Mouse (Mus musculus) lung, adult 18-20 months (tissue): ENCODE measurements at regions not wholly inside any gene's neighbourhood (a gene's known extent, or its start where the extent isn't known, plus 50 kb on each side); places are given as distances from the start of the nearest gene placed in this dataset.
"Not testable (repeated sequence)": the region's sequence is repeated elsewhere in the genome, so short reads cannot be mapped to it uniquely, and the experiment has no call there.

Experiments
- DNase-seq, 2 experiments: peaks; one replicate each; pipeline ENCODE4 v3.0.0; 2022; ENCODE audit warnings: mixed read lengths in 2 of 2

DNA sequence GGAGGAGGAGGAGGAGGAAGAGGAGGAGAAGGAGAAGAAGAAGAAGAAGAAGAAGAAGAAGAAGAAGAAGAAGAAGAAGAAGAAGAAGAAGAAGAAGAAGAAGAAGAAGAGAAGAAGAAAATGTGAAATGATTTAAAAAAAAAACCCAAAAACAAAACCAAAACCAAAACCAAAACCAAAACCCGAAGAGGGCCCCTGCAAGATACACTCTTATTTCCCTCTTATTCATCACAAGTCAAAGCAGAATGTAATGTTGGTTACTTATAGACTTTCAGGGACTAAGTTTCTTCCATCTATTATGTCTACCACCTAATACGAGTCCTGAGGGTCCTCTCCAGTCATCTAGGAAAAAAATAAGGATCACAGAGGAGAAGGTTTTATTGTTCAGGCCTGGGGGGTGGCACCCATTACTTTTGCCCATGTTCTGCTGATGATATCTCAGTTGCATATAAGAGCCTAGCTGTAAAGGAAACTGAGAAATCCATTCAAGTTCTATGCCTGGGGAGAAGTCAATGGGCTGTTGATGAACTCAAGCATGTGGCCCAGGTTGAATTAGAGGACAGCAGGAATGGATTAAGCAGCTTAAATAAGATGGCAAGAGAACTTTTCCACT, 118.0 kb downstream of the Gm5426 start:
- no peak for DNase-seq

DNA sequence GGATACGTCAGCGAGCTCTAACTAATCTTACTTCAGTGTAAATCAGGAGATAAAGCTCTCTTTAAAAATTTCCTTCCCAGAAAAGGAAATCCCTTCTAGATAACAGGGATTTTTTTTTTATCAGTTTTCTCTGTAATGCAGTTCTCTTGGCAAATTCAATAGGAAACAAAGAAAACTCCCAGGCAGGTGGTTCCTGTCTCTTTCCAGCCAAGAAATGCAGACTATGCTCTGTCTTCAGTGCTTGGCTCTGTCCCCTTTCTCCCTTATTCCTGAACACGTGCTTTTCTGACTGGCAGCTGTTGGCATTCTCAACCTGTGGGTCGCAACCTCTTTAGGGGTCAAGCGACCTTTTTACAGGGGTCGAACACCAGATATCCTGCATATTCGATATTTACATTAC, 121.5 kb downstream of the Gm5426 start:
- DNase-seq: no peak

DNA sequence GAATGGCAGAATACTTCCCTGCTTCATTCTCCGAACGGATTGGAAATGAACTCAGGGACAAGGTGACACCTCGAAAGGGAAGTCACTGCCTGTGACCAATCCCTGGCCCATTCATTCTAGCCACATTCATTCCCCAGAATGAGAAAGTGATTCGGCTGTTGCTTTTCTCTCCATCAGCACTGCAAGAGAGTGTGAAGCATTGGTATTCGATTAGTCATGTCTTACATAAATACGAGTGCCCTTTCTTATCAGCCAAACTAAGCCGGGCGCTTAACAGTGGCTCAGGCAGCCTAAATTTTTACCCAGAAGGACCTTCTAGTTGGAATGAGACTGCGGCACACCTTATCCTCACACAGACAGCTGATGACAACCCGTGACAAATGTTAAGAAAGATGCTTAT, 122.8 kb downstream of the Gm5426 start:
- DNase-seq: no peak

DNA sequence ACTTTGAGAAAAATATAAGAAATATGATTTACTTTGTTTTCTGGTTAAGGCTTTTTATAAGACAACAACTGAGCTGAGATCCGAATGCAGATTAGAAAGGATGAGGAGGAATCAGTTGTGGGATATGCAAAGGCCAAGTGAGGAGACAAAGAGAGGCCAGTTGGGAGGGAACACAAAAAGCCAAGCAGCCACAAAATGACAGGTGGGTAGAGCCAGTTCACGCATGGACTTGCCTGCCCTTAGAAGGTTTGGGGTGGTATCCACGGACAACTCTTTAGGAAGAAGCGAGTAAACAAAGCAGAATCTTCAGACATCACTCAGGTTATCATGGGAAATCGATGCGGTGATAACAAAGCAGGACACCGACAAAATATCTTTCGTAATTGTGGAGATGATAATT, 123.2 kb downstream of the Gm5426 start:
- no peak for DNase-seq

DNA sequence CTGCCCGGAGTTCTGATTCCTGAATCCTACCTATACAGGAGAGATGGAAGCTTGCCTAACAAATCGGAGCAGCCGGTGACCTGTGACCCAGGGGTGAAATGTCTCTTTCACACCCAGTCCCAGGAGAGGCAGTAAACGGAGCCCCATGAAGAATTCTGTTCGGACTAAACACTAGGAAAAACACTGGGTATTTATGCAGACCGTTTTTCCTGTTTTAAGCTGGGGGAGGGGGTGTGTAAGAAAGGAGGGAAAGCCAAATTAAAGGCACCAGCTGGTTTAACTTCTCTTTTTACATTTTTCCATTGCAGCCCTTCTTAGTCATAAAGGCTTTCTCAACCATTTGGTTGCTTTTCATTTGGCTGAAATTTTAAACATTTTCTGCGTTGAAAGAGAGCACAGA, 127.1 kb downstream of the Gm5426 start:
- DNase-seq: peak; percentile 5 to 14

DNA sequence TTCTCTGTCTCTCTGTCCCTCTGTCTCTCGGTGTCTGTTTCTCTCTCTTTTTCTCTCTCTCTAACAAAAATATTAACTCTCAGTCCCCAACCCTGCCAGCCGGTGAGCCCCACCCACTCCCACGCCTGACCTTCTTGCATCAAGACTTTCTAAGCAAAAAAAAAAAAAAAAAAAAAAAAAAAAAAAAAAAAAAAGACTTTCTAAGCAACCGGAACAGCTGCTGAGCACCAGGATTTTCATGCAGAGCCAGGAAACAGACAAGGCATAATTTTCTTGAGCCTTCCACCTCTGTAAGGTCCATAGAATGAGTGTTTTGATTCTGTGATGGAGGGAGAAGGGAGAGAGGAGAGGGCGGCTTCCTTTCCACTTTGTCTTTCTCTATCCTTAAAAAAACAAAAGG, 128.0 kb downstream of the Gm5426 start:
- peak; percentile 18 to 23 for DNase-seq

DNA sequence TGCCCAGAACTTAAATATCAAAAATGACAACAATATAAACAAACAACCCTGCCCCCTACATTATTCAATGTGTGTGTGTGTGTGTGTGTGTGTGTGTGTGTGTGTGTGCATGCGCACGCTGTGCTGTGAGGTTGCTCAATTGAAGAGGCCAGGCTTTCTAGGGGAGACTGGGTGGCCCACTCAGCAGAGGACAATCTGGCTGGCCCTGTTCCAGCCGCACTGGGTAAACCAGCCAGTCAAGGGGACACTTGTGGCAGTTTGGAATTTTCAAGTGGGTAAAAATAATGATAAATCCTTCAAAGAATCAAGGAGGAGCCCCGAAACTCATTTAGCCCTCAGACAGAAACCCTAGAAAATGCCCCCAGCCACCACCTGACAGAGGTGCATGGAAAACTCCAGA, 128.5 kb downstream of the Gm5426 start:
- peak; percentile 37 to 50 for DNase-seq

DNA sequence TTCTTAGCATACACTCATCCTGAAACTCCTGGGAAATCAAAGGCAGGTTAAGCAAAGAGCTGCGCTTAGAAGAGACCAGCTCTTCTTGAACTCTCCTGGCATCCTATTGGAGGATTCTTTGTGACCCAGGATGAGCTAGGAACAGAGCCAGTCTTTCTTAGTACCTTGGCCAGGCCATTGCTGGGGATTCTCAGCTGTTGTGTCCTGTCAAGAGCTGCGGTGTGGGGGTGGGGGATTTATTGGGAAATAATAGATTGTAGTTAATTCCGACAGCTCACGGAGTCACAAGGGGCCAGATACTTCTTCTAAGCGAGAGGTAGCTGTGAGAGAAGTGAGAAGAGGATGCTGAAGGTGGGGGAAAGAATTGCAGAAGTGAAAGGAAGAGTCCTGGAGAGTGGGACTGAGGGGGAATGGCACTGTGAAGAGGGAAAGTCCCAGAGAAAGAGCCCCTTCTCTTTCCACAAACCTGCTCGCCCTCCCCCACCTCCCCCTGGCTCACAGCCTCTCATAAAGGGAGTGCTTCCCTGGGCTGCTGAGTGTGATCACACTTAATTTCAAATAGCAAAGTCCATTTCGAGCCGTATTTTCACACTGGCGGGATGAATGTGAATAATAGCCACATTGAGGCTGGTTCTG, 129.8 kb downstream of the Gm5426 start:
- peak; percentile 8 to 13 for DNase-seq

DNA sequence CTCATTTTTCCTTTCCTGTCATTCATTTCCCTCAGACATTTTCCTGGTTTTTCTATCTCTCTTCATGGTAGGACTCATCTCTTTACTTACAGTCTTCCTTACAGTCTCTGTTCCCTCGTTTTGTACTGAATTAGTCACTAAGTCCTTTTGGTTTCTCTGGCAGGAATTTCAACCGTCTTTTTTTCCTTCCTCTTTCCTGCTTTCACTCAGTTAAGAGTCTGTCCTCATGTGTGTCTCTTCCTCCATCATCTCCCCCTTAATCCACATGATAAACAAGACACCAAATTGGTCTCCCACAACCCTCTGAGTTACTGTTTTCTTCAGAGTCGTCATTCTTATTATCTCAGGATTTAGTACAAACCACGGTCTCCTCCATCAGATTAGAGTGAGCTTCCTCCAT, 131.2 kb downstream of the Gm5426 start:
- DNase-seq: no peak

DNA sequence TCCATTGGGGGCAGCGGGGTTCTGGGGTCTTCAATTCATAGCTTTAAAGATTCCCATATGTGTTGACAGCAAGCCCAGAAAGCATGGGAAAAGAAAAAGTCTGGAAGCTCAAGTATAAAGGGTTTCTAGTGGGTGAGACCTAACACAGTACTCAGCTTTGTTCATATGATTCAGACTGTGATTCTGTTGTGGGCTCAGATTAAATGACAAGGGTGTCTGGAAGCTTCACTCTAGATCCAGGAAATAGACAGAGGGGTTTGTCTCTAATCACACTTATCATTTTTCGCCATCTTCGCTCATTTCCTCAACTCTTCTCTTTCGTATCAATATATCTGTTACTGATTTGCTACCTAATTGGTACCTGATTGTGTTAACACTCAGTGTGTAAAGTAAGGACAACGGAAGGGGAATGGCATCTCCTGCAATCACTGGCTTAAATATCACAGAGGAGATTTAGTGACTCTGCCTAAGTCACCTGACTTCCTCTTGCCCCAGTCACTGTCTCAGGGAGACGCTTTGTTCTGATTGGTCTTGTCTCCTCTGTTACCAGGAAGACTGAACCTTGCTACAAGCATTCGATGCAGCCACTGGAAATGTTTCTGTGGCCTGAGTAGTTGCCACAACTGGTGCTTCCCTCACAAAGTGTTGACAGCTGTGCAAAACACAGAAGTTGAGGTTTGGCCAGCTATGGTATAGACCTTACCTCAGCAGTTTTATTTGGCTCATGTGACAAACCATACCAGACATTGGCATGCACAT, 137.4 kb downstream of the Gm5426 start:
- peak; percentile 47 to 53 for DNase-seq

DNA sequence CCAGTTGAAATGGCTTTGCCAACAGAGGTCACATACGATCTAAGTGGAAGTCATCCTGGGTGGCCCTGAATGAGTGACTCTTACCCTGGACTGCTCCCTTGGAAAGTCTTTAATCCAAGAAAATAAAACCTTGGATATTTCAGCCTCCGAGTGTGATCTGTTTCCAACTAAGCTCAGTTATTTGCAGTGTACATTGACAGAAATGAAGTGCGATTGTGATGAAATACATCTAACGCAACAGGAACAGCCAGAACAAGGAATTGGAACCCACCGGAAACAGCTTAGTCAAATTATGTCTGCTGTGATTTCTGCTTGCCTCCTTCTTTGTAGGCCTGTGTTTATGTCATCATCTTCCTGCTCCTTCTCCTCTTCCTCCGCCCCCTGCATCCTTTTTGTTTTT, 143.7 kb downstream of the Gm5426 start:
- DNase-seq: peak in 1 of 2 experiments; percentile 30

DNA sequence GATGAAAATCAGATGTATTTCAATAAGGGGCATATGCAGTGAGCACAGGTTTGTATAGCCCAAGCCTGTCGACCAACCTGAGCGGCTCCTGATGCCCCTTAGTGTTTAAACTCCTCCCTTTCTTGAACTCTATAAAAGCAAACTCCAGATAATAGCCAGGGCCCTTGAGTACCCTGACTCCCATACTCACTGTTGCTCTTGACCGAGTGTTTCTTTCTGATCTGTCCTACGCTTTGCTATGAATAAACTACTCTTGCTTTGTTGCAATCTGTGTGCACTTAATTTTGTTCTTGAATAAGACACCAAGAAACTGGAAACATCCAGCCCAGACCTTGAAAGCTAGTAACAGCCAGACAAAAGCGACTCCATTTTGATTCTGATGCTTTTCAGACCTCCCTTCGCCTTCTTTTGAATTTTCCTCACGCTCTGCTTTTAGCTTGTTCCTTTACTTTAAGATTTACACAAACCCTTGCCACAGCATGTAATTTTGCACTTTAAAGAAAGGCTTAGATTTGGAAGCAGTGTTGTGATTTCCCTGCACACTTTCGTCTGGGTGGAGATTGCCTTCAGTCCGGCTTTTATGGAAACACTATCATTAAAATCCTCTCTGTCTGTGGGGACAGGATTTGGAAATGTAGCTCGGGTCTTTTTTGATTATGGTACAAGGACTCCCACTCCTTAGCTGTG, 149.1 kb downstream of the Gm5426 start:
- DNase-seq: no peak

DNA sequence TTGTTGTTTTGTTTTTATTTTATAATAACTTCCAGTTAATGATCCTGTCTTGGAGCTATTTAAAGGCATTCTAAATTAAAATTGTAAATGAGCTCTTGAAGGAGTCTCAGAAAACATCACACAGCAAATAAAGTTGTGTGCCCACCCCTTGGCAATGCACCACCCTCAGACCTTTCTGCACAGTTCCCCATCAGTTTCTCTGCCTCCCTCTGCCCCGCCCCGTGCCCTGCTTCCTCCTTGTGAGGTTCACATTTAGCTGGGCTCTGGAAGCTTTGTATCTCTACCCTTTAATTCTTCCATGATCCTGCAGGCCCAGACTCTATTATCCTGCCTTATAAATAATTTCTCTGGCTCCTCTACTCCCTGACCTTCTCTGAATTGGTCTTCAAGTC, 149.7 kb downstream of the Gm5426 start:
- DNase-seq: peak; percentile 21 to 40

DNA sequence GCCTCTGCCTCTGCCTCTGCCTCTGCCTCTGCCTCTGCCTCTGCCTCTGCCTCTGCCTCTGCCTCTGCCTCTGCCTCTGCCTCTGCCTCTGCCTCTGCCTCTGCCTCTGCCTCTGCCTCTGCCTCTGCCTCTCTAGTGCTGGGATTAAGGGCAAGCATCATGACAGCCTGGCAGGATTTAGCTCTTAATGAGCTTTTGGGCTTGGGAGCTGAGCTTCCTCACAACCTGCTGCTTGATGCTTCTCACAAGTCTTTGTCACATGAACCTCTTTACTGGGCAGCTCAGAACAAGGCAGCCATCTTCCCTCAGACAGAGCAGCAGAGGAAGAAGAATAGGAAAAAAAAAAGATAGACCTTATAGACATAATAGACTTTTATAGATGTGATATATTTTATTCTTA, 152.6 kb downstream of the Gm5426 start:
- not testable (repeated sequence) for DNase-seq

DNA sequence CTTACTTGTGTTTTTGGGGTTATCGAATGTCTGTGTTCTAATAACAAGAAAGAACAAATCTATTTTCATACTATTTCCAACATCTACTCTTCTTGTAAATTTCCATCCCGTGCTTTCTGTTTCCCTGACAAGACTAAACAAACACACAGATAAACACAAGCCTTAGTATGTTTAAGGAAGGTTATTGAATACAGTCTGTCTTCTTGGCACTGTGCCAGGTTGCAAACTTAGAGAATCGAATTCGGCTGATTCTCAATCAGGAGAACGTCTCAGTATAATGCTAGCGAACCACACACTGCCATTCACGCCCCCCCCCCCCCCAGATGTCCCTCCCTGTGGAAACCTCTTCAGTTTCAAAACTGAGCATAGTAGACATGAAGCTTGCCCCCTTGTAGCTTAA, 157.2 kb downstream of the Gm5426 start:
- DNase-seq: no peak

DNA sequence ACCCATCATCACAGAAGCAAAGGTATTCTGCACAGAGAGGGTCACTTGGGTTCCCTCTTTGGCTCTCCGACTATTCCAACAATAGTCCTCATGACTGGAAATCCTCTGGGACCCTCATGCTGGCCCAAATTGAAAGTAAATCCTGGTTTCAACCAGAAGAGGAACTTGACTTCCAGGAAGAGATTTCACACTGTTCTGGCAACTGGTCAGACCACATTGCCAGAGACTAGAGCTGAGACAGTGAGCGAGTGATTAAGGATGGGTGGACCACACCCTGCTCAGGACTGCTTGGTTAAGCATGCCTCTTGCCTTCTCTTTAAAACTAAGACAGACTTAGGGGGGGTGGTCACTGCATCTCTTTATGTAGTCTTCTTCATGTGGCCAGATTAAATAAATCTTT, 158.3 kb downstream of the Gm5426 start:
- peak; percentile 58 to 61 for DNase-seq

DNA sequence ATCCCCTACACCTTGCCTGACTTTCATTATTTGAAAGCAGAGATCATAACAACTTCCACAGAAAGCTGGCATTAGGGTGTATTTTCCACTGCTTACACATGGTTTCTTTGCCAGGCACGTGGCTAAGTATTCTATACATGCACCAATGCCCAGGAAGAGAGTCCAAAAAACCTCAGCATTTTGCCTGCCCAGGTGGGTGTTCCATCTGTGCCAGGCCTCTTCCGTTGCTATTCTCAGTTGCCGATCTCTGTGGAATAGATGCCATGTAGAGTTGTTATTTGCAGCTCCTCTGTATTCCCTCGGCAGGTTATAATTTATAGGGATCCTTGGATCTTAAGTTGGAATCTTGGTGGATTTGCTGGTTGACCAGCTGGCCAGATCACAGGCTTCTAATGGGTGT, 161.3 kb downstream of the Gm5426 start:
- no peak for DNase-seq

DNA sequence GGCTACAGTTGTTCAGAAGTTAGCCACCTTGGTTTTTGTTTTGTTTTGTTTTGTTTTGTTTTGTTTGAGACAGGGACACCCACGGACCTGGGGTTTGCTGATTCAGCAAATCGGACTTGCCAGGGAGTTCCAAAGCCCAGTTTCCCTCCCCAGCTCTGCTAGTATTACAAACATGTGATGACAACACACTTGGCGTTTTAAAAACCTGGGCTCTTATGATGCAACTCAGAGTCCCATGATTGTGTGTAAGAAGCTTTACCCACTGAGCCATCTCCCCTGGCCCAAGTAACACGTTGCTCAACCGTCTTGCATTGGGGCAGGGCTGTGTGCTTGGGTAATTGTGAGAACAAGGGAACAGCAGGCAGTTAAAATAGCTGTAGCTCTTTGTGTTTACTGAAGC, 162.2 kb downstream of the Gm5426 start:
- DNase-seq: peak; percentile 33 to 51

DNA sequence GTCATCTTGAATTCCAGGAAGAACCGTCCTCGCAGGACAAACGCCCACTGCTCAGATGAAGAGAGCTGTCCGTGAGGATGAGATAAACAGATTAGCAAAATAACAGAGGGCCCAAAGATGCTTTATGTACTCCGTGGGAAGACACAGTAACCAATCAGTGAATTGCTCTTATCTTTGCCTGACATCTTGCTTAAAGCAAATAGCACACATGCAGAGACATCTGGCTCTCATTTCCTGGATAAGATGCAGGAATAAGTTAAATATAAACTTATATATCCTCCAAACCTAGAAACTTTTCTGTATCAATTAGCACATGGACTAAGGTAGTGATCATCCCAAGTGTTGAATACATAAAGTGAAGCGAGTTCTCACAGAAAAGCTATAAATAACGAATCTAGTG, 169.3 kb downstream of the Gm5426 start:
- DNase-seq: no peak

DNA sequence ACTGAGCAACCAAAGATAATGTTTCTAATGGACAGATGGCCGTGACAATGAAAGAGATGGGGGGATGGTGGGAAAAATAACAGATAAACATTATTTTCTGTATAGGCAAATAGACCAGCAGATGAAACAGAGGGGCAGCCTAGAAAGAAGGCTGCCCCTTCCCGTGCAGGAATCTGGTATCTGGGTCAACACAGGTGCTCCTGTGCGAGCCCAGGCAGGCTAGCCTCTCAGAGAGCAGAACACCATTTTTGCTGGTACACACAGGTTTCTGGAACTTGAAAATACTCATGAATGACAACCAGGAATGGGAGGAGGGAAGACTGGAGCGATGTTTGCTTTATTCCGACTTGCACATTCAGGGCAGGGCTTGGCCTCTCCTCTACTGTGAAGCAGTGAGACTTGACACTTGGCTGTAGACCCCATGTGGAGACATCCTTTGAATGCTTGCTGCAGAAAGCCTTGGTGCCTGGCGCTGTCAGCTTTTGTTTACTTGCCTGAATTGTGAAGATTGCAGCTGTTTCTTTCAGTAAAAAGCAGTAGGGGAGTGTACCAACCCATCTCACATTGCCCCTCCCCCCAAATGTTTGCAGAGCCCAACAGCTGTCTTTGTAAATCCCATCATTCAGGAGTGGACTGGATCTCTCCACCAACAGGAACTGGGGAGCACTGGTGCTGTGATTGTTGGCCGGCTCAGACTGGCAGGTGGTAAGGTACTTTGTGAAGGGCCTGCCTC, 172.5 kb downstream of the Gm5426 start:
- DNase-seq: peak in 1 of 2 experiments; percentile 33

DNA sequence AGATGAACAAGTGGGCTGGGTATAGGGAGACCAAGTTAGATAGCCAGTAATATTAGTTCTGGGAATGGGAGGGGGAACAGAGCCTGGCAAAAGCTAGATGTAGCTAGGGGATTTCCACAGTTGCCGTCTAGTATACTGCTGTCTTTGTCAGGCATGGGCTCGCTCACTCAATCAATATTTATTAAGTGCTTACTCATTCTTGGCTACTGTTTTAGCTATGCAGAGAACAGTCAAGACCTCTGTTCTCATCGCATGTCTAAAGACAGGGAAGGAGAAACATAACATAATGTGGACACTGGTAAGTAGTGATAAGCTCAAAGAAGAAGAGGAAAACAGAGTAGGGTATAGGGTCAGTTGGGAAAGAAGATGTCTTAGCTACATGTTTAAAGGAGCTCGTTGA, 173.4 kb downstream of the Gm5426 start:
- no peak for DNase-seq

DNA sequence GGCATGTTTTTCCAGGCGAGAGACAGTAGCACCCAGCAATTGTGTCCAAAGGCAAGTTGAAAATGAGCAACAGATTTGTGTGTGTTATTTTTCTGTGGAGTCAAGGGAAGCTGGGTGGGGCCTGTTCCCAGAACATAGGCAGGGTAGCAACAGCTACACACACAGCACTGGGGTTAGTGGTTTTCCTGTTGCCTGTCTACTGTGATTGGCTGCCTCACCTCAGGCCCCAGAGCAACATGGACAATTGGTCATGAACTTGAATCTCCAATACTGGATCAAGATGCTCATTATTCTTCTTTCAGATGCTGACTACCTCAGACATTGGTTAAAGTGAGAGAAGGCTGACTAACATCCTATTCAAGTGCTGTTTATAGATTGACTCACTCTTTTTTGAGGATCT, 188.9 kb downstream of the Gm5426 start:
- DNase-seq: no peak
